In the genomic region with DNA sequence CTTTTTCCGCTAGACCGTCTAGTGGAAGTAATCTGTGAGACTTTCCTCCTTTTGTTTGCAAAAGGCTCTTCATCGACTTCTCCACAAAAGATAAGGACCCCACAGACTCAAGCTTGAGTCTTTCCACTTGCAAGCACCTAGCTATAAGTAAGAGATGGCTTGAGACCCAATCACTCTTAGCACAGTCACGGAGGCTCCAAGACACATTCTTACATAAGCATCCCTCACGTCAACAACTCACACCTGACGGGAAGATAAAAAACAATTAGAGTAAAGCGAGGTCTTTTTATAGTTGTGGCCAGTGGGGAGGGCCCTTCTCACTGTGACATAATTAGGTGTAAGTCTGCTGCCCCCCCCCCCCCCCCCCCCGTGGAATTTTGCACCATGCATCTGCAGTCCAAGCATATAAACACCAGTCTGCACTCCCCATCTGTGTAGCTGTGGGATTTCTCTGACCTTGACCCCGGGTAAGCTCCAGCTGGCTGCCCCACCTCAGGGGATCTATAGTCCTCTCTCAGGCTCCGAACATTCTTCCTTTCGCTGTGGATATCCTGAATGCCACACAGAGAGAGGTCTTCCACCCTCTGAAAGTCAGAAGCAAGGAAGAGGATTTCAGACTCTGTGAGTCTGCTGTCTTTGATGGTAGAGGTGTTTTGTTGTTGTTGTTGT, we compare ENCODE assay signal across 18 mouse cellular contexts.
A peak's percentile ranks its signal among the peaks of the same experiment; 100 is the strongest.
DNase-seq lines count a peak whose midpoint lies in the region; ATAC-seq and TF ChIP-seq lines count a peak whose summit lies in the region.
"Had no signal": no experiment of that assay in that cellular context is flagged by ENCODE, and none has a peak within 500 bp of the region (broad histone marks: within the 10 kb centered on the region; RNA-seq: fewer than 3 reads in every experiment).

No protein-coding gene starts in this region.

- H3K9me3 ChIP-seq in hindbrain, embryonic 10.5 days, result no peaks in the 10 kb centered on the region
- H3K9me3 ChIP-seq in hindbrain, embryonic 16.5 days (ENCODE audit: control insufficient read depth, low read length), result no peaks in the 10 kb centered on the region
- H3K9me3 ChIP-seq in stomach, postnatal 0 days (ENCODE audit: control insufficient read depth, low read length), result no peaks in the 10 kb centered on the region
- H3K9me3 ChIP-seq: embryonic facial prominence, embryonic 15.5 days; limb, embryonic 13.5 days; stomach, embryonic 15.5 days had no signal

- no peak for TF ChIP-seq CTCF in stomach, postnatal 0 days (IDR thresholded peaks at IDR 0.05; ENCODE audit: low read depth)

- ATAC-seq in hindbrain, embryonic 16.5 days, result no peak
- no peak for ATAC-seq in stomach, postnatal 0 days (ENCODE audit: low FRiP score, low TSS enrichment)
- ATAC-seq: intestine, postnatal 0 days had no signal

- WGBS in hindbrain, embryonic 10.5 days, result 54% methylated on average over 11 of the region's 11 CpGs
- WGBS in hindbrain, embryonic 16.5 days, result 53% methylated on average over 11 of the region's 11 CpGs
- 44% methylated on average over 10 of the region's 11 CpGs for WGBS in stomach, postnatal 0 days

- DNase-seq in embryo, embryonic 10.5 days (ENCODE audit: low spot score), result peak; percentile 42
- no peak for DNase-seq in embryo, embryonic 11 days
- peak; percentile 43 for DNase-seq in hindbrain, embryonic 10.5 days (ENCODE audit: low spot score)
- DNase-seq in retina, postnatal 1 day, result peak; percentile 44
- no peak for DNase-seq in retina, embryonic 14.5 days (ENCODE audit: low spot score)
- DNase-seq in layer of hippocampus, adult 9-10 months (ENCODE audit: low spot score), result no peak
- DNase-seq in stomach, postnatal 0 days (ENCODE audit: low spot score), result no peak
- DNase-seq: adrenal gland, postnatal 10 days; cerebellum, postnatal 14 days; gastrocnemius, postnatal 25 days; heart, postnatal 10 days; kidney, postnatal 25 days; thymus, postnatal 14 days had no signal

- no peak for TF ChIP-seq EP300 in stomach, postnatal 0 days (optimal IDR thresholded peaks at IDR 0.05)

- H3K27ac ChIP-seq in hindbrain, embryonic 10.5 days, result no peak overlapping the region
- H3K27ac ChIP-seq in hindbrain, embryonic 16.5 days (ENCODE audit: low read depth, low read length), result no peak overlapping the region
- H3K27ac ChIP-seq in stomach, postnatal 0 days (replicated peaks), result no peak overlapping the region
- H3K27ac ChIP-seq: embryonic facial prominence, embryonic 15.5 days; limb, embryonic 13.5 days; stomach, embryonic 15.5 days had no signal

- H3K4me2 ChIP-seq in hindbrain, embryonic 16.5 days (ENCODE audit: low read length), result no peak overlapping the region
- H3K4me2 ChIP-seq in stomach, postnatal 0 days (replicated peaks; ENCODE audit: low read depth), result no peak overlapping the region
- H3K4me2 ChIP-seq: embryonic facial prominence, embryonic 15.5 days; limb, embryonic 13.5 days; stomach, embryonic 15.5 days had no signal

- H3K27me3 ChIP-seq in hindbrain, embryonic 10.5 days (ENCODE audit: insufficient read depth, poor library complexity, severe bottlenecking), result no peaks in the 10 kb centered on the region
- no peaks in the 10 kb centered on the region for H3K27me3 ChIP-seq in hindbrain, embryonic 16.5 days (replicated peaks; ENCODE audit: control insufficient read depth, insufficient read depth, low read length)
- no peaks in the 10 kb centered on the region for H3K27me3 ChIP-seq in stomach, postnatal 0 days (ENCODE audit: control insufficient read depth, insufficient read depth, low read length)
- H3K27me3 ChIP-seq: embryonic facial prominence, embryonic 15.5 days; limb, embryonic 13.5 days; stomach, embryonic 15.5 days had no signal

- H3K36me3 ChIP-seq in hindbrain, embryonic 10.5 days, result no peaks in the 10 kb centered on the region
- H3K36me3 ChIP-seq in hindbrain, embryonic 16.5 days (ENCODE audit: control insufficient read depth, insufficient read depth, low read length), result no peaks in the 10 kb centered on the region
- H3K36me3 ChIP-seq in stomach, postnatal 0 days (ENCODE audit: control insufficient read depth, insufficient read depth, low read length), result no peaks in the 10 kb centered on the region
- H3K36me3 ChIP-seq: embryonic facial prominence, embryonic 15.5 days; limb, embryonic 13.5 days; stomach, embryonic 15.5 days had no signal

- H3K4me3 ChIP-seq in hindbrain, embryonic 10.5 days, result no peak overlapping the region
- H3K4me3 ChIP-seq in hindbrain, embryonic 16.5 days (ENCODE audit: low read length), result no peak overlapping the region
- H3K4me3 ChIP-seq in stomach, postnatal 0 days (ENCODE audit: low read depth, low read length), result no peak overlapping the region
- H3K4me3 ChIP-seq: embryonic facial prominence, embryonic 15.5 days; limb, embryonic 13.5 days; stomach, embryonic 15.5 days had no signal

- peaks cover 25% of the 10 kb centered on the region for H3K4me1 ChIP-seq in hindbrain, embryonic 10.5 days (replicated peaks)
- H3K4me1 ChIP-seq in hindbrain, embryonic 16.5 days (ENCODE audit: control insufficient read depth, insufficient read depth, low read depth, low read length), result no peaks in the 10 kb centered on the region
- H3K4me1 ChIP-seq in stomach, postnatal 0 days (replicated peaks; ENCODE audit: control insufficient read depth, insufficient read depth), result no peaks in the 10 kb centered on the region
- H3K4me1 ChIP-seq: stomach, embryonic 15.5 days had no signal

- no peak overlapping the region for H3K9ac ChIP-seq in hindbrain, embryonic 16.5 days (ENCODE audit: low read depth, low read length)
- H3K9ac ChIP-seq in stomach, postnatal 0 days (ENCODE audit: low read length), result no peak overlapping the region
- H3K9ac ChIP-seq: embryonic facial prominence, embryonic 15.5 days; limb, embryonic 13.5 days; stomach, embryonic 15.5 days had no signal

Comparison
In these comparisons a context has a peak if more than half of its experiments do, and no peak if none do; other contexts are left out.
1. DNase-seq: peak in embryo, embryonic 10.5 days (single experiment), hindbrain, embryonic 10.5 days (single experiment) and retina, postnatal 1 day (single experiment); none in embryo, embryonic 11 days (single experiment), retina, embryonic 14.5 days (single experiment), layer of hippocampus, adult 9-10 months (single experiment) and stomach, postnatal 0 days (single experiment).